Mouse (Mus musculus): ENCODE measurements at regions not wholly inside any gene's neighbourhood (a gene's known extent, or its start where the extent isn't known, plus 50 kb on each side); places are given as distances from the start of the nearest gene placed in this dataset.
A peak's percentile ranks its signal among the peaks of the same experiment; 100 is the strongest.

- no peak overlapping the region for H3K4me2 ChIP-seq (ENCODE audit: low read depth, low read length)
- no peaks in the 10 kb centered on the region for H3K36me3 ChIP-seq (replicated peaks; ENCODE audit: control insufficient read depth, insufficient read depth, low read depth, low read length)
- no peaks in the 10 kb centered on the region for H3K9me3 ChIP-seq (replicated peaks; ENCODE audit: control insufficient read depth, low read length)
- 74% methylated on average over 2 of the region's 2 CpGs for WGBS
- no peak overlapping the region for H3K4me3 ChIP-seq (ENCODE audit: low read depth, low read length)
- no peak overlapping the region for H3K27ac ChIP-seq (replicated peaks; ENCODE audit: low read depth, low read length)
- ATAC-seq (replicated peaks; ENCODE audit: insufficient number of reproducible peaks, low FRiP score, low TSS enrichment, low read depth) (no peak), DNase-seq (ENCODE audit: low spot score) (no peak)
- H3K4me1 ChIP-seq (ENCODE audit: control insufficient read depth, insufficient read depth, low read length), result no peaks in the 10 kb centered on the region
- no peak overlapping the region for H3K9ac ChIP-seq (replicated peaks; ENCODE audit: low read length)
- no peaks in the 10 kb centered on the region for H3K27me3 ChIP-seq (ENCODE audit: control insufficient read depth, insufficient read depth, low read length)
Observed at GRCm38 (mm10) chr3:4226986-4227385, 1523.6 kb upstream of the Gm8797 start.

DNA sequence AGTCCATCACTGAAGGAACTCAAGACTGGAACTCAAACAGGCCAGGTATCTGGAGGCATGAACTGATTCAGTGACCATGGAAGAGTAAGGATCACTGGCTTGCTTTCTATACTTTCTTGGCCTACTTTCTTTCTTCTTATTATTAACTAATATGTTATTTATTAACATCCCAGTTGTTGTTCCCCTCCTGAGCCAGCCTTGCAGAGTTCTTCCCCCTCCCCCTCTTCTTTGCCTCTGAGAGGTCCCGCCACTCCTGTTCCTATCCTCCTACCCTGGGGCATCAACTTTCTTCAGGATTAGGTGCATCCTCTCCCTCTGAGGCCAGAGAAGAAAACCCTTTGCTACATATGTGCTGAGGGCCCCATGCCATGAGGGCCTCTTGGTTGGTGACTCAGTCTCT is 1479.2 kb upstream of the Gm8797 start:
- Histone ChIP-seq H3K9me3 (replicated peaks; ENCODE audit: control insufficient read depth, low read length) (no peaks in the 10 kb centered on the region), H3K4me3 (ENCODE audit: low read depth, low read length) (no peak overlapping the region), H3K27me3 (ENCODE audit: control insufficient read depth, insufficient read depth, low read length) (no peaks in the 10 kb centered on the region), H3K27ac (replicated peaks; ENCODE audit: low read depth, low read length) (no peak overlapping the region), H3K36me3 (replicated peaks; ENCODE audit: control insufficient read depth, insufficient read depth, low read depth, low read length) (no peaks in the 10 kb centered on the region), H3K4me1 (ENCODE audit: control insufficient read depth, insufficient read depth, low read length) (no peaks in the 10 kb centered on the region), H3K9ac (replicated peaks; ENCODE audit: low read length) (no peak overlapping the region), H3K4me2 (ENCODE audit: low read depth, low read length) (no peak overlapping the region)
- 60% methylated on average over 1 of the region's 1 CpGs for WGBS
- no peak for ATAC-seq (replicated peaks; ENCODE audit: insufficient number of reproducible peaks, low FRiP score, low TSS enrichment, low read depth)
- no peak for DNase-seq (ENCODE audit: low spot score)

GRCm38 (mm10) chr3:4274607-4275006 is 1476.0 kb upstream of the Gm8797 start:
- no peak for DNase-seq (ENCODE audit: low spot score)
- Histone ChIP-seq H3K4me2 (ENCODE audit: low read depth, low read length) (no peak overlapping the region), H3K27me3 (ENCODE audit: control insufficient read depth, insufficient read depth, low read length) (no peaks in the 10 kb centered on the region), H3K36me3 (replicated peaks; ENCODE audit: control insufficient read depth, insufficient read depth, low read depth, low read length) (no peaks in the 10 kb centered on the region), H3K9ac (replicated peaks; ENCODE audit: low read length) (no peak overlapping the region), H3K9me3 (replicated peaks; ENCODE audit: control insufficient read depth, low read length) (no peaks in the 10 kb centered on the region), H3K27ac (replicated peaks; ENCODE audit: low read depth, low read length) (no peak overlapping the region), H3K4me1 (ENCODE audit: control insufficient read depth, insufficient read depth, low read length) (no peaks in the 10 kb centered on the region), H3K4me3 (ENCODE audit: low read depth, low read length) (no peak overlapping the region)
- no peak for ATAC-seq (replicated peaks; ENCODE audit: insufficient number of reproducible peaks, low FRiP score, low TSS enrichment, low read depth)
- 88% methylated on average over 1 of the region's 1 CpGs for WGBS

GRCm38 (mm10) chr3:4278042-4278441 is 1472.6 kb upstream of the Gm8797 start:
- peak; percentile 51 for DNase-seq (ENCODE audit: low spot score)

DNA sequence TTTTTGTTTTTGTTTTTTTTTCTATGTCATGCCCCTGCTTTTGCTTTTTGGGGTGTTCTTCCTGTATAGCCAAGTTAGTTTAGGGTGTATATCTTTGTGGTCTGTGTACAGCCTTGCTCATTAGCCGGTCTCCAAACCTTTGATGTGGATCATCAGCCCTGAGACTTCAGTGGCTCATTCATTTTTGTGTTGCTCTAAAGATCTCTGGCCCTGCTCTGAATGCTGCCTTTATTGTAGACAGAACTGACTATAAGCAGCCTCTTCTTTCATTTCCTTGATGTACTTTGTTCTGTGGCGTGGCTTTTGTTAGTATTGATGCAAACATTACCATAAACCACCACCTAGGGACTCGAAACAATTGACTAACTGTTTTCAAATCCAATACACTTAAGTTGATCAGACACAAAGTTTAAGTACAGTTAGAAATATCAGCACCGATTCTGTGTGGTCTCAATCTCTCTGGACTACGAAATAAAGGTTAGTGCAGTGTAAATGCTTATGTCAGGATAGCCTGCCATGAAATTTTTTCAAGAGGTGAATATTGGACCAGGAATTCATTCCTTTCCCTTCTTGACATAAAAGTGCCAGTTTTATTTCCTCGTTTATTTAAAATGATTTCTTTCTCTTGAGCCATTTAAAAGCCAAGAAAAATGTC is 1470.1 kb upstream of the Gm8797 start:
- no peak; the same call in 1 of the 2 replicates for ATAC-seq (replicated peaks; ENCODE audit: insufficient number of reproducible peaks, low FRiP score, low TSS enrichment, low read depth)
- H3K4me3 ChIP-seq (ENCODE audit: low read depth, low read length), result no peak overlapping the region
- H3K9ac ChIP-seq (replicated peaks; ENCODE audit: low read length), result no peak overlapping the region
- WGBS, result 32% methylated on average over 6 of the region's 6 CpGs
- no peaks in the 10 kb centered on the region for H3K36me3 ChIP-seq (replicated peaks; ENCODE audit: control insufficient read depth, insufficient read depth, low read depth, low read length)
- H3K9me3 ChIP-seq (replicated peaks; ENCODE audit: control insufficient read depth, low read length), result no peaks in the 10 kb centered on the region
- no peaks in the 10 kb centered on the region for H3K27me3 ChIP-seq (ENCODE audit: control insufficient read depth, insufficient read depth, low read length)
- H3K27ac ChIP-seq (replicated peaks; ENCODE audit: low read depth, low read length), result no peak overlapping the region
- H3K4me1 ChIP-seq (ENCODE audit: control insufficient read depth, insufficient read depth, low read length), result no peaks in the 10 kb centered on the region
- no peak for DNase-seq (ENCODE audit: low spot score)
- no peak overlapping the region for H3K4me2 ChIP-seq (ENCODE audit: low read depth, low read length)

More at GRCm38 (mm10) chr3:4278042-4278441, 1472.6 kb upstream of the Gm8797 start:
- no peaks in the 10 kb centered on the region for H3K27me3 ChIP-seq (ENCODE audit: control insufficient read depth, insufficient read depth, low read length)
- no peaks in the 10 kb centered on the region for H3K4me1 ChIP-seq (ENCODE audit: control insufficient read depth, insufficient read depth, low read length)
- H3K9me3 ChIP-seq (replicated peaks; ENCODE audit: control insufficient read depth, low read length), result no peaks in the 10 kb centered on the region
- peak; percentile 79; the same call in 1 of the 2 replicates for ATAC-seq (replicated peaks; ENCODE audit: insufficient number of reproducible peaks, low FRiP score, low TSS enrichment, low read depth)
- H3K9ac ChIP-seq (replicated peaks; ENCODE audit: low read length), result no peak overlapping the region
- 52% methylated on average over 3 of the region's 3 CpGs for WGBS
- no peak overlapping the region for H3K4me2 ChIP-seq (ENCODE audit: low read depth, low read length)
- no peaks in the 10 kb centered on the region for H3K36me3 ChIP-seq (replicated peaks; ENCODE audit: control insufficient read depth, insufficient read depth, low read depth, low read length)
- no peak overlapping the region for H3K4me3 ChIP-seq (ENCODE audit: low read depth, low read length)
- no peak overlapping the region for H3K27ac ChIP-seq (replicated peaks; ENCODE audit: low read depth, low read length)

DNA sequence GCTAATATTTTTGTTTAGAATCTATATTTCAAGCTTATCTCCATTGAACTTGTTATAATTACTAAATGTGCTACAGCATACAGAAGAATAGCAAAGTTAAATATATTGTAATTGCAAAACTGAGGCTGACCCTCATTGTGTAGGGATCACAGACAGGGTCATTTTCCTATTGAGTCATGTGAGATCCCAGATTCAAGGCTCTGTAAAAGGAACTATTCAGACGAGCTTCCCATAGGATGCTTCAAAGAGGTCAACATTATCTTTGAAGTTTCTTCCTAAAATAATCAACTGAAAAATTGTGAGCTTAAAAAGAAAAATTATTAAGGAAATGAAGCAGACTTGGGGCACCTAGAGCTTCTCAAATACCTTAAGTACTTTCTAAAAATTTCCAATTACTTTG is 1469.5 kb upstream of the Gm8797 start:
- Histone ChIP-seq H3K9me3 (replicated peaks; ENCODE audit: control insufficient read depth, low read length) (no peaks in the 10 kb centered on the region), H3K36me3 (replicated peaks; ENCODE audit: control insufficient read depth, insufficient read depth, low read depth, low read length) (no peaks in the 10 kb centered on the region), H3K27me3 (ENCODE audit: control insufficient read depth, insufficient read depth, low read length) (no peaks in the 10 kb centered on the region), H3K4me3 (ENCODE audit: low read depth, low read length) (no peak overlapping the region), H3K4me1 (ENCODE audit: control insufficient read depth, insufficient read depth, low read length) (no peaks in the 10 kb centered on the region), H3K9ac (replicated peaks; ENCODE audit: low read length) (no peak overlapping the region), H3K27ac (replicated peaks; ENCODE audit: low read depth, low read length) (no peak overlapping the region), H3K4me2 (ENCODE audit: low read depth, low read length) (no peak overlapping the region)
- WGBS, result 19% methylated on average over 1 of the region's 1 CpGs
- ATAC-seq (replicated peaks; ENCODE audit: insufficient number of reproducible peaks, low FRiP score, low TSS enrichment, low read depth) (no peak), DNase-seq (ENCODE audit: low spot score) (no peak)

GRCm38 (mm10) chr3:4287141-4287540 is 1463.5 kb upstream of the Gm8797 start:
- no peak for ATAC-seq (replicated peaks; ENCODE audit: insufficient number of reproducible peaks, low FRiP score, low TSS enrichment, low read depth)
- H3K27me3 ChIP-seq (ENCODE audit: control insufficient read depth, insufficient read depth, low read length), result no peaks in the 10 kb centered on the region
- 79% methylated on average over 1 of the region's 1 CpGs for WGBS

GRCm38 (mm10) chr3:4336441-4336840 is 1414.2 kb upstream of the Gm8797 start:
- Histone ChIP-seq H3K9me3 (replicated peaks; ENCODE audit: control insufficient read depth, low read length) (no peaks in the 10 kb centered on the region), H3K27me3 (ENCODE audit: control insufficient read depth, insufficient read depth, low read length) (no peaks in the 10 kb centered on the region), H3K4me2 (ENCODE audit: low read depth, low read length) (no peak overlapping the region), H3K4me1 (ENCODE audit: control insufficient read depth, insufficient read depth, low read length) (no peaks in the 10 kb centered on the region), H3K4me3 (ENCODE audit: low read depth, low read length) (no peak overlapping the region), H3K27ac (replicated peaks; ENCODE audit: low read depth, low read length) (no peak overlapping the region), H3K36me3 (replicated peaks; ENCODE audit: control insufficient read depth, insufficient read depth, low read depth, low read length) (no peaks in the 10 kb centered on the region), H3K9ac (replicated peaks; ENCODE audit: low read length) (no peak overlapping the region)
- no peak for ATAC-seq (replicated peaks; ENCODE audit: insufficient number of reproducible peaks, low FRiP score, low TSS enrichment, low read depth)
- 87% methylated on average over 4 of the region's 4 CpGs for WGBS
- DNase-seq (ENCODE audit: low spot score), result no peak

More at GRCm38 (mm10) chr3:4287141-4287540, 1463.5 kb upstream of the Gm8797 start:
- Histone ChIP-seq H3K9ac (replicated peaks; ENCODE audit: low read length) (no peak overlapping the region), H3K4me2 (ENCODE audit: low read depth, low read length) (no peak overlapping the region), H3K36me3 (replicated peaks; ENCODE audit: control insufficient read depth, insufficient read depth, low read depth, low read length) (no peaks in the 10 kb centered on the region), H3K4me1 (ENCODE audit: control insufficient read depth, insufficient read depth, low read length) (no peaks in the 10 kb centered on the region), H3K27ac (replicated peaks; ENCODE audit: low read depth, low read length) (no peak overlapping the region), H3K4me3 (ENCODE audit: low read depth, low read length) (no peak overlapping the region), H3K9me3 (replicated peaks; ENCODE audit: control insufficient read depth, low read length) (no peaks in the 10 kb centered on the region)
- no peak for DNase-seq (ENCODE audit: low spot score)

Measured in embryonic facial prominence, embryonic 11.5 days (tissue).